Mouse (Mus musculus) brain, embryonic 14.5 days (tissue): ENCODE results near the gene Kif7. TPM values are rescaled to one million over a fixed set of nuclear protein-coding genes. Genes with fewer than 3 reads are reported as not detected.
A peak's percentile ranks its signal among the peaks of the same experiment; 100 is the strongest.

Source experiments
- DNase-seq: peaks from one replicate; pipeline ENCODE4 v3.0.0-alpha.2; 2011; ENCODE audit warnings: low read depth
- CTCF ChIP-seq: fragments of 200-500 bp; IDR thresholded peaks from 2 replicates; pipeline ENCODE4 v1.5.1; 2012; ENCODE audit warnings: inconsistent platforms, mild to moderate bottlenecking, moderate library complexity, borderline replicate concordance; ENCODE audit not compliant: insufficient read depth, insufficient read length; ENCODE audit errors: extremely low read depth
- POLR2A ChIP-seq: fragments of 200-500 bp; IDR thresholded peaks from 2 replicates; pipeline ENCODE4 v1.6.1; 2012; ENCODE audit warnings: mild to moderate bottlenecking, inconsistent platforms, borderline replicate concordance; ENCODE audit not compliant: poor library complexity, insufficient read depth, insufficient read length, severe bottlenecking; ENCODE audit errors: extremely low read depth
- polyA plus RNA-seq: library from polyadenylated mRNA; depleted of rRNA; stranded (reverse); fragments of >200 nt; gene quantifications from 2 replicates; pipeline ENCODE4 v1.2.3, GENCODE M21; 2012

Gene Kif7
- polyA plus RNA-seq, 1 experiment: 4.8 TPM

- DNase-seq: no peak
- no peak for TF ChIP-seq POLR2A
- no peak for TF ChIP-seq CTCF
Observed at GRCm38 (mm10) chr7:79742277-79742658, 26.7 kb upstream of the Kif7 start.

GRCm38 (mm10) chr7:79740279-79740678 lies 24.8 kb upstream of the Kif7 start:
- TF ChIP-seq POLR2A (no peak), CTCF (no peak)
- no peak for DNase-seq

- DNase-seq: no peak
- no peak for TF ChIP-seq POLR2A
- TF ChIP-seq CTCF: no peak
Observed at GRCm38 (mm10) chr7:79738913-79739312, 23.4 kb upstream of the Kif7 start.

- DNase-seq: no peak
- TF ChIP-seq POLR2A: no peak
- no peak for TF ChIP-seq CTCF
Observed at GRCm38 (mm10) chr7:79736511-79736910, 21.0 kb upstream of the Kif7 start.

DNA sequence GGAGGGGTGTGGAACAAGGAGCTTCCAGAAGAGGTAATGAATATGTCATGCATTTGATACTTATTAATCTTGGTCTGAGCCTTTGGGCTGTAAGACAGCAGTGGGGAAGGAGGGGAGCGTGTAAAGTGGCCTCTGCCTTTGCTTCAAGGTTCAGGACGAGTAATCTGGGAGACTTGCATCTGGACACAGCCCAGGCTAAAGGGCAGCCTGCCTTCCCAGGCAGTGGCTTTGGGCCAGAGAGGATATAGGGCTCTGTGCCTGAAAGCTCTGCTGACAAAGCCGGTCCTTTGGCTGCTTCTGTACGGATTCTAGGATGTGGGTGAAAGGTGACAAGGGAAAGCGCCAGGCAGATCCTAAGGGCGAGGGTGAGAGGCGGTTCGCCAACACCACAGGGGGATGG lies 19.0 kb upstream of the Kif7 start:
- DNase-seq: no peak
- TF ChIP-seq POLR2A (no peak), CTCF (no peak)

DNA sequence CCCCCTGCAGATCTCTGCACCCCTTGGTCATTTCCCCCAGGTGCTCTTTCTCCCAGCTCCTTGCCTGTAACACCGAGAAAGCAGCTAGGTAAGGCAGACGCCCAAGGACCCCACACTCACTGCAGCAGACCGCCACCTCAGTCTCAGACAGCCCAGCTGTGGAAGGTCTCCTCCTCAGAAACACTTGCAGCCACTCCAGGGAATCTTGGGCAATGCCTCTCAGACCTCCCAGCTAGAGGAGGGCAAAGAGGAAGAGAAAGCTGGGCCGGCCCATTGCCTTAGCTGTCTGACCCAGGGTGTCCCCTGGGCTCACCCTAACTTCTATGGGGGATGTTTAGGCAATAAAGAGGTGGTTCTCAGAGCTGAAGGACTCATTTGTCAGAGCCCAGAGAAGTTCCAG lies 17.1 kb upstream of the Kif7 start, which contains the start of gene Plin1:
Gene Plin1 (minus strand): TSS at position 282 of the 400 bp plus-strand sequence.
- TF ChIP-seq POLR2A: no peak
- no peak for DNase-seq

DNA sequence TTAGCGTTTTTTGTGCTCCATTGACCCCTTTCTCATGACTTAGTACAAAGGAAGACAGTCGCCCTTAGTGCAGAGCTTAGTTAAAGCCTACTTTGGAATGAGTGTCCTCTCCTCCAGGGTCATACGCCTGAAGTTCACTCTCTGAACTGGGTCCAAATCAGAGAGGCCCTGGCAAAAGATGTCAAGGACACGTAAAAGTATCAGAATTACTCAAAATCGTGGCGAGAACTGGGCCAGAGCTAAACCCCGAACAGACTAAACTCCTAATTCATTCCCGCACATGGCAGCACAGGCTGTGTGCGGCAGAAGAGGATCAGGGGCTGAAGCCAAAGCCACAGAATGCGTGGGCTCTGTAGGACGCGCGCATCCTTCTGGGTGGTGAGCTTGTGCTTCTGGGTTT lies 15.9 kb upstream of the Kif7 start:
- no peak for DNase-seq
- no peak for TF ChIP-seq POLR2A
- TF ChIP-seq CTCF: no peak

GRCm38 (mm10) chr7:79729743-79730370 lies 14.3 kb upstream of the Kif7 start:
- peak; percentile 6 for DNase-seq
- peak; percentile 39; the same call in 1 of the 2 replicates for TF ChIP-seq CTCF
- TF ChIP-seq POLR2A: no peak

GRCm38 (mm10) chr7:79729169-79729568 lies 13.6 kb upstream of the Kif7 start:
- TF ChIP-seq POLR2A (no peak), CTCF (peak; percentile 92)
- peak; percentile 82 for DNase-seq

- TF ChIP-seq POLR2A (no peak), CTCF (peak; percentile 79)
- peak; percentile 71 for DNase-seq
Observed at GRCm38 (mm10) chr7:79728219-79728618, 12.7 kb upstream of the Kif7 start.

DNA sequence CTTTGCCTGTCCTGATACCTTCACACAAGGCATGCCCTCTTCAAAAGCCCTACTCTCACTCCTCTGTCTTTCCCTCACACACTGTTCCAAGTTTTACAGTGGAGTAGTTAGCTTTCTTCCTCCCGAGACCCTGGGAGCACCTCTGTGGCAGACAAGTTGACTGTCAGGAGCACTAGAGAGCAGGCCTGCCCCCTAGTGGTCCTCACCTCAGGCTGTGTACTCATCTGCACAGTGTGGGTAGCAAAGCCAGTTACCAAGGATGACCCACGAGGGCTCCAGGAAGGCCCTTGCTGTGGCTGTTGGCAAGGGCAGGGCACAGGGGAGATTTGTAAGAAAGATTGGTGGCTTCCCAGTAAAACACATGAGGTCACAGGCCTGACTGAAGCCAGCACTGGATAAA lies 11.6 kb upstream of the Kif7 start:
- TF ChIP-seq CTCF (peak; percentile 75), POLR2A (no peak)
- peak; percentile 64 for DNase-seq

GRCm38 (mm10) chr7:79721386-79721977 lies 6.0 kb upstream of the Kif7 start:
- 0 out of 2 replicates have a peak, but pooled peaks have one; percentile 34 for TF ChIP-seq POLR2A
- TF ChIP-seq CTCF: no peak
- peak; percentile 74 for DNase-seq
